Mouse (Mus musculus) intestine, postnatal 0 days (tissue): ENCODE measurements around the gene Rab31. TPM values are rescaled to one million over a fixed set of nuclear protein-coding genes. Genes with fewer than 3 reads are reported as not detected.
A peak's percentile ranks its signal among the peaks of the same experiment; 100 is the strongest.

Experiments used
- ATAC-seq: fragments of 200-750 bp; cut with Nextera tagmentation; 2 replicates; pipeline ENCODE4 v1.8.0; 2017; ENCODE audit warnings: mild to moderate bottlenecking, moderate TSS enrichment, moderate library complexity
- H3K27ac ChIP-seq: fragments of 300-500 bp; sonication (generic); 2 replicates; pipeline ENCODE4 v1.5.1; 2014; ENCODE audit warnings: mild to moderate bottlenecking, low read depth, low read length, moderate library complexity
- H3K27me3 ChIP-seq: fragments of 300-500 bp; sonication (generic); replicated peaks from 2 replicates; pipeline ENCODE4 v1.6.1; 2014; ENCODE audit warnings: low read length, mixed read lengths; ENCODE audit not compliant: control insufficient read depth, insufficient read depth
- H3K36me3 ChIP-seq: fragments of 300-500 bp; sonication (generic); 2 replicates; pipeline ENCODE4 v1.6.1; 2014; ENCODE audit warnings: mild to moderate bottlenecking, moderate library complexity; ENCODE audit not compliant: control insufficient read depth, insufficient read depth
- H3K4me1 ChIP-seq: fragments of 300-500 bp; sonication (generic); replicated peaks from 2 replicates; pipeline ENCODE4 v1.6.1; 2014; ENCODE audit warnings: antibody characterized with exemption, low read length, mixed read lengths; ENCODE audit not compliant: control insufficient read depth, insufficient read depth
- H3K4me2 ChIP-seq: fragments of 300-500 bp; sonication (generic); replicated peaks from 2 replicates; pipeline ENCODE4 v1.6.1; 2014; ENCODE audit warnings: low read depth, mild to moderate bottlenecking, moderate library complexity
- H3K4me3 ChIP-seq: fragments of 300-500 bp; sonication (generic); 2 replicates; pipeline ENCODE4 v1.5.1; 2014; ENCODE audit warnings: low read depth, low read length
- H3K9ac ChIP-seq: fragments of 300-500 bp; sonication (generic); 2 replicates; pipeline ENCODE4 v1.6.1; 2014; ENCODE audit warnings: mild to moderate bottlenecking, low read depth, low read length
- H3K9me3 ChIP-seq: fragments of 300-500 bp; sonication (generic); 2 replicates; pipeline ENCODE4 v1.6.1; 2016; ENCODE audit warnings: mixed run types; ENCODE audit not compliant: control insufficient read depth
- CTCF ChIP-seq: sonication (generic); IDR thresholded peaks from 2 replicates; pipeline ENCODE4 v1.5.1; 2016; ENCODE audit warnings: low read depth, mild to moderate bottlenecking, control low read depth, antibody characterized with exemption, moderate library complexity
- WGBS: fragments of 180-500 bp; shearing (Covaris S2); extraction: QIAGEN DNeasy Blood & Tissue Kit; methylation state at CpG from one replicate; pipeline ENCODE4 v1.1.7; 2014; 5-methylcytosine and 5-hydroxymethylcytosine counted together
- polyA plus RNA-seq: library from polyadenylated mRNA; unstranded; fragments of >200 nt; fragmentation: Nextera tagmentation; extraction: Ambion mirVana; gene quantifications from 2 replicates; pipeline ENCODE4 v1.2.1, GENCODE M21; 2015

Rab31 gene
- polyA plus RNA-seq, 1 experiment from 2014 or later = 30.5 TPM

- no peaks in the 10 kb centered on the region for H3K4me1 ChIP-seq
- no peak overlapping the region for H3K27ac ChIP-seq
- no peak overlapping the region for H3K9ac ChIP-seq
- H3K36me3 ChIP-seq = no peaks in the 10 kb centered on the region
- H3K4me2 ChIP-seq = no peak overlapping the region
- no peak overlapping the region for H3K4me3 ChIP-seq
- no peaks in the 10 kb centered on the region for H3K27me3 ChIP-seq
- no peak for ATAC-seq
- H3K9me3 ChIP-seq = no peaks in the 10 kb centered on the region
- no peak for TF ChIP-seq CTCF
- WGBS = 95% methylated on average over 13 of the region's 13 CpGs
These were observed 75.6 kb downstream of the Rab31 start for GRCm38 (mm10) chr17:65696939-65697338.

- no peak overlapping the region for H3K27ac ChIP-seq
- H3K4me2 ChIP-seq = no peak overlapping the region
- H3K9me3 ChIP-seq = no peaks in the 10 kb centered on the region
- WGBS = 81% methylated on average over 4 of the region's 4 CpGs
- no peak overlapping the region for H3K4me3 ChIP-seq
- H3K4me1 ChIP-seq = no peaks in the 10 kb centered on the region
- no peak for TF ChIP-seq CTCF
- H3K36me3 ChIP-seq = no peaks in the 10 kb centered on the region
- ATAC-seq = no peak
- H3K27me3 ChIP-seq = no peaks in the 10 kb centered on the region
- no peak overlapping the region for H3K9ac ChIP-seq
These were observed 80.3 kb downstream of the Rab31 start for GRCm38 (mm10) chr17:65692276-65692675.

GRCm38 (mm10) chr17:65683731-65684130, 88.8 kb downstream of the Rab31 start:
- ATAC-seq = no peak
- Histone ChIP-seq H3K4me2 (no peak overlapping the region), H3K4me1 (no peaks in the 10 kb centered on the region; the same call in 1 of the 2 replicates), H3K4me3 (no peak overlapping the region), H3K27me3 (no peaks in the 10 kb centered on the region), H3K27ac (no peak overlapping the region), H3K36me3 (no peaks in the 10 kb centered on the region), H3K9me3 (no peaks in the 10 kb centered on the region), H3K9ac (no peak overlapping the region)
- TF ChIP-seq CTCF = no peak
- 68% methylated on average over 2 of the region's 2 CpGs for WGBS

GRCm38 (mm10) chr17:65683316-65683715, 89.2 kb downstream of the Rab31 start:
- no peak for TF ChIP-seq CTCF
- no peak for ATAC-seq
- Histone ChIP-seq H3K9me3 (no peaks in the 10 kb centered on the region), H3K27ac (no peak overlapping the region), H3K36me3 (no peaks in the 10 kb centered on the region), H3K4me2 (no peak overlapping the region), H3K4me3 (no peak overlapping the region), H3K9ac (no peak overlapping the region), H3K27me3 (no peaks in the 10 kb centered on the region), H3K4me1 (no peaks in the 10 kb centered on the region; the same call in 1 of the 2 replicates)
- WGBS = 88% methylated on average over 3 of the region's 3 CpGs

GRCm38 (mm10) chr17:65682071-65682680, 90.4 kb downstream of the Rab31 start:
- TF ChIP-seq CTCF = no peak
- Histone ChIP-seq H3K27ac (peak overlapping the region; percentile 46; the same call in 1 of the 2 replicates), H3K9ac (no peak overlapping the region), H3K27me3 (no peaks in the 10 kb centered on the region), H3K9me3 (no peaks in the 10 kb centered on the region), H3K4me2 (no peak overlapping the region), H3K36me3 (no peaks in the 10 kb centered on the region), H3K4me3 (no peak overlapping the region), H3K4me1 (no peaks in the 10 kb centered on the region; the same call in 1 of the 2 replicates)
- peak; percentile 38 for ATAC-seq
- 74% methylated on average over 5 of the region's 5 CpGs for WGBS

GRCm38 (mm10) chr17:65681516-65681915, 91.0 kb downstream of the Rab31 start:
- 49% methylated on average over 6 of the region's 6 CpGs for WGBS
- no peaks in the 10 kb centered on the region; the same call in 1 of the 2 replicates for H3K4me1 ChIP-seq
- peak overlapping the region; percentile 46; the same call in 1 of the 2 replicates for H3K27ac ChIP-seq
- H3K9me3 ChIP-seq = no peaks in the 10 kb centered on the region
- no peaks in the 10 kb centered on the region for H3K27me3 ChIP-seq
- ATAC-seq = peak; percentile 91
- TF ChIP-seq CTCF = no peak
- H3K4me3 ChIP-seq = no peak overlapping the region
- H3K9ac ChIP-seq = no peak overlapping the region
- no peak overlapping the region for H3K4me2 ChIP-seq
- no peaks in the 10 kb centered on the region for H3K36me3 ChIP-seq
